Mouse (Mus musculus): ENCODE data around the gene Chrm3. TPM values are rescaled to one million over a fixed set of nuclear protein-coding genes. Genes with fewer than 3 reads are reported as not detected.
"Not testable (repeated sequence)": the region's sequence is repeated elsewhere in the genome, so short reads cannot be mapped to it uniquely, and the experiment has no call there.

Chrm3 gene
- polyA plus RNA-seq, 1 experiment from 2014 or later, result 1.2 TPM

DNA sequence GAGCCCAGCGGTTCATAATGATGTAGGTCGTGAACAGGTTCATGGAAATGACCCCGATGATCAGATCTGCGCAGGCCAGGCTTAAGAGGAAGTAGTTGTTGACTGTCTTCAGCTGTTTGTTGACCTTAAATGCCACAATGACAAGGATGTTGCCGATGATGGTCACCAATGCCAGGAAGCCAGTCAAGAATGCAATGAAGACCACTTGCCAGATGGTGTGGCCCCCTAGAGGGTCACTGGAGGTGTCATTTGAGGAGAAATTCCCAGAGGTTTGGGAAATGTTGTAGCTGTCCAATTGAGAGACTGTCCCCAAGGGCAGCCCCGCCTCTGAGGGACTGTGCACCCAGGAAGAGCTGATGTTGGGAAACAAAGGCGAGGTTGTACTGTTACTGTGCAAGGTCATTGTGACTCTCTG is 482.0 kb downstream of the Chrm3 start:
- no peak for ATAC-seq (ENCODE audit: insufficient number of reproducible peaks, insufficient read depth, low FRiP score, low read depth)
- peaks cover 2 to 6% of the 10 kb centered on the region in 2 experiments; a peak in 1 of 4 replicates for H3K4me1 ChIP-seq (ENCODE audit: control insufficient read depth in 2 of 2, insufficient read depth in 2 of 2, low read length in 2 of 2)
- H3K4me3 ChIP-seq (ENCODE audit: control insufficient read depth in 1 of 2, insufficient read depth in 1 of 2, low read depth in 1 of 2, low read length in 2 of 2), result no peak overlapping the region
- no peaks in the 10 kb centered on the region for H3K36me3 ChIP-seq (ENCODE audit: control insufficient read depth, insufficient read depth, low read length)
- H3K4me2 ChIP-seq (ENCODE audit: low read length), result no peak overlapping the region
- no peaks in the 10 kb centered on the region for H3K27me3 ChIP-seq (ENCODE audit: control insufficient read depth, insufficient read depth, low read length)
- H3K9me3 ChIP-seq (ENCODE audit: control insufficient read depth, low read length), result no peaks in the 10 kb centered on the region
- no peak overlapping the region for H3K27ac ChIP-seq (replicated peaks in 1 of 2; ENCODE audit: control insufficient read depth in 1 of 2, insufficient read depth in 1 of 2, low read depth in 2 of 2, low read length in 2 of 2)
- H3K9ac ChIP-seq (ENCODE audit: low read length), result no peak overlapping the region
- 87% methylated on average over 7 of the region's 7 CpGs for WGBS

- H3K27me3 ChIP-seq (ENCODE audit: control insufficient read depth, insufficient read depth, low read length), result no peaks in the 10 kb centered on the region
- H3K4me2 ChIP-seq (ENCODE audit: low read length), result no peak overlapping the region
- H3K36me3 ChIP-seq (ENCODE audit: control insufficient read depth, insufficient read depth, low read length), result no peaks in the 10 kb centered on the region
- H3K27ac ChIP-seq (replicated peaks in 1 of 2; ENCODE audit: control insufficient read depth in 1 of 2, insufficient read depth in 1 of 2, low read depth in 2 of 2, low read length in 2 of 2), result no peak overlapping the region
- H3K9ac ChIP-seq (ENCODE audit: low read length), result no peak overlapping the region
- 66% methylated on average over 3 of the region's 3 CpGs for WGBS
- no peak overlapping the region for H3K4me3 ChIP-seq (ENCODE audit: control insufficient read depth in 1 of 2, insufficient read depth in 1 of 2, low read depth in 1 of 2, low read length in 2 of 2)
- no peaks in the 10 kb centered on the region for H3K9me3 ChIP-seq (ENCODE audit: control insufficient read depth, low read length)
- no peak for ATAC-seq (ENCODE audit: insufficient number of reproducible peaks, insufficient read depth, low FRiP score, low read depth)
- no peaks in the 10 kb centered on the region for H3K4me1 ChIP-seq (ENCODE audit: control insufficient read depth in 2 of 2, insufficient read depth in 2 of 2, low read length in 2 of 2)
These were observed 487.3 kb downstream of the Chrm3 start for GRCm38 (mm10) chr13:9873377-9873776.

GRCm38 (mm10) chr13:9866161-9866560 is 494.5 kb downstream of the Chrm3 start:
- H3K9ac ChIP-seq (ENCODE audit: low read length), result no peak overlapping the region
- H3K4me2 ChIP-seq (ENCODE audit: low read length), result no peak overlapping the region
- H3K4me3 ChIP-seq (ENCODE audit: control insufficient read depth in 1 of 2, insufficient read depth in 1 of 2, low read depth in 1 of 2, low read length in 2 of 2), result no peak overlapping the region
- no peak; the same call in 1 of the 2 replicates for ATAC-seq (ENCODE audit: insufficient number of reproducible peaks, insufficient read depth, low FRiP score, low read depth)
- WGBS, result 86% methylated on average over 2 of the region's 2 CpGs
- no peaks in the 10 kb centered on the region for H3K27me3 ChIP-seq (ENCODE audit: control insufficient read depth, insufficient read depth, low read length)
- no peaks in the 10 kb centered on the region for H3K36me3 ChIP-seq (ENCODE audit: control insufficient read depth, insufficient read depth, low read length)
- H3K27ac ChIP-seq (replicated peaks in 1 of 2; ENCODE audit: control insufficient read depth in 1 of 2, insufficient read depth in 1 of 2, low read depth in 2 of 2, low read length in 2 of 2), result no peak overlapping the region
- H3K4me1 ChIP-seq (ENCODE audit: control insufficient read depth in 2 of 2, insufficient read depth in 2 of 2, low read length in 2 of 2), result no peaks in the 10 kb centered on the region
- 0 out of 2 replicates have a peak, but pooled peaks cover 4% of the 10 kb centered on the region for H3K9me3 ChIP-seq (ENCODE audit: control insufficient read depth, low read length)

DNA sequence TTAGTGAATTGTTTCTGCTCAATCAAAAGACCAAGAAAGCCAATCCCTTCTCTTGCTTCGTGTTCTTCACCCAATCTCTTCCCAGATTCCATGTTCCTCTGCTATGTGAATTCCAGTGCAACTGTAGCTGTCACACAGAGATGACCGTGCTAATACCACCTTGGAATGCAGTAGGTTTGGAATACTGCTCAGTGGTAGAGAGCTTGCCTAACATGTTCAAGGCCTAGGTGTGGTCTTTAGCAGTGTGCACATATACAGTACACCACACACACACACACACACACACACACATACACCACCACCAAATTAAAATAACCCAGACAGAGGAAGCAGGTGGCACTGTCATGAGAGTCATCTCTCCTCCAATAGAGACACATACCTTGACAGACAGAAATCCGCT is 513.1 kb downstream of the Chrm3 start:
- 71% methylated on average over 3 of the region's 3 CpGs for WGBS
- Histone ChIP-seq H3K4me3 (ENCODE audit: control insufficient read depth in 1 of 2, insufficient read depth in 1 of 2, low read depth in 1 of 2, low read length in 2 of 2) (no peak overlapping the region), H3K36me3 (ENCODE audit: control insufficient read depth, insufficient read depth, low read length) (no peaks in the 10 kb centered on the region), H3K27me3 (ENCODE audit: control insufficient read depth, insufficient read depth, low read length) (no peaks in the 10 kb centered on the region), H3K4me2 (ENCODE audit: low read length) (no peak overlapping the region), H3K4me1 (ENCODE audit: control insufficient read depth in 2 of 2, insufficient read depth in 2 of 2, low read length in 2 of 2) (no peaks in the 10 kb centered on the region), H3K9ac (ENCODE audit: low read length) (no peak overlapping the region), H3K9me3 (ENCODE audit: control insufficient read depth, low read length) (no peaks in the 10 kb centered on the region), H3K27ac (replicated peaks in 1 of 2; ENCODE audit: control insufficient read depth in 1 of 2, insufficient read depth in 1 of 2, low read depth in 2 of 2, low read length in 2 of 2) (no peak overlapping the region)
- no peak for ATAC-seq (ENCODE audit: insufficient number of reproducible peaks, insufficient read depth, low FRiP score, low read depth)

GRCm38 (mm10) chr13:9846543-9847434 is 513.9 kb downstream of the Chrm3 start:
- H3K9me3 ChIP-seq (ENCODE audit: control insufficient read depth, low read length), result no peaks in the 10 kb centered on the region
- no peak overlapping the region for H3K4me3 ChIP-seq (ENCODE audit: control insufficient read depth in 1 of 2, insufficient read depth in 1 of 2, low read depth in 1 of 2, low read length in 2 of 2)
- H3K4me2 ChIP-seq (ENCODE audit: low read length), result 0 out of 2 replicates have a peak overlapping the region, but pooled peaks have one; percentile 14
- no peak overlapping the region for H3K27ac ChIP-seq (replicated peaks in 1 of 2; ENCODE audit: control insufficient read depth in 1 of 2, insufficient read depth in 1 of 2, low read depth in 2 of 2, low read length in 2 of 2)
- no peak overlapping the region for H3K9ac ChIP-seq (ENCODE audit: low read length)
- H3K36me3 ChIP-seq (ENCODE audit: control insufficient read depth, insufficient read depth, low read length), result no peaks in the 10 kb centered on the region
- WGBS, result 33% methylated on average over 14 of the region's 14 CpGs
- H3K27me3 ChIP-seq (ENCODE audit: control insufficient read depth, insufficient read depth, low read length), result no peaks in the 10 kb centered on the region
- ATAC-seq (ENCODE audit: insufficient number of reproducible peaks, insufficient read depth, low FRiP score, low read depth), result no peak
- no peaks in the 10 kb centered on the region for H3K4me1 ChIP-seq (ENCODE audit: control insufficient read depth in 2 of 2, insufficient read depth in 2 of 2, low read length in 2 of 2)

DNA sequence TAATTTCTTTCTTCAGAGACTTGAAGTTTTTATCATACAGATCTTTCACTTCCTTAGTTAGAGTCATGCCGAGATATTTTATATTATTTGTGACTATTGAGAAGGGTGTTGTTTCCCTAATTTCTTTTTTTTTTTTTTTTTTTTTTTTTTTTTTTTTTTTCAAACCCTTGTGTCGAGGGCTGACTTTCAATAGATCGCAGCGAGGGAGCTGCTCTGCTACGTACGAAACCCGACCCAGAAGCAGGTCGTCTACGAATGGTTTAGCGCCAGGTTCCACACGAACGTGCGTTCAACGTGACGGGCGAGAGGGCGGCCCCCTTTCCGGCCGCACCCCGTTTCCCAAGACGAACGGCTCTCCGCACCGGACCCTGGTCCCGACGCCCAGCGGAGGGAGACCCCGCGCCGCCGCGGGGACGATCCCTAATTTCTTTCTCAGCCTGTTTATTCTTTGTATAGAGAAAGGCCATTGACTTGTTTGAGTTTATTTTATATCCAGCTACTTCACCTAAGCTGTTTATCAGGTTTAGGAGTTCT is 526.4 kb downstream of the Chrm3 start:
- H3K9ac ChIP-seq (ENCODE audit: low read length); H3K36me3 ChIP-seq (ENCODE audit: control insufficient read depth, insufficient read depth, low read length); H3K27ac ChIP-seq (replicated peaks in 1 of 2; ENCODE audit: control insufficient read depth in 1 of 2, insufficient read depth in 1 of 2, low read depth in 2 of 2, low read length in 2 of 2); H3K27me3 ChIP-seq (ENCODE audit: control insufficient read depth, insufficient read depth, low read length); H3K4me3 ChIP-seq (ENCODE audit: control insufficient read depth in 1 of 2, insufficient read depth in 1 of 2, low read depth in 1 of 2, low read length in 2 of 2); H3K4me1 ChIP-seq (ENCODE audit: control insufficient read depth in 2 of 2, insufficient read depth in 2 of 2, low read length in 2 of 2); H3K4me2 ChIP-seq (ENCODE audit: low read length); H3K9me3 ChIP-seq (ENCODE audit: control insufficient read depth, low read length): not testable (repeated sequence)
- ATAC-seq (ENCODE audit: insufficient number of reproducible peaks, insufficient read depth, low FRiP score, low read depth), result peak; percentile 91
- 73% methylated on average over 33 of the region's 33 CpGs for WGBS

- 0 out of 4 replicates have a peak, but pooled peaks cover 0 to 4% of the 10 kb centered on the region in 2 experiments for H3K4me1 ChIP-seq (ENCODE audit: control insufficient read depth in 2 of 2, insufficient read depth in 2 of 2, low read length in 2 of 2)
- H3K36me3 ChIP-seq (ENCODE audit: control insufficient read depth, insufficient read depth, low read length), result no peaks in the 10 kb centered on the region
- no peak overlapping the region for H3K9ac ChIP-seq (ENCODE audit: low read length)
- no peak overlapping the region for H3K4me3 ChIP-seq (ENCODE audit: control insufficient read depth in 1 of 2, insufficient read depth in 1 of 2, low read depth in 1 of 2, low read length in 2 of 2)
- H3K9me3 ChIP-seq (ENCODE audit: control insufficient read depth, low read length), result no peaks in the 10 kb centered on the region
- no peak for ATAC-seq (ENCODE audit: insufficient number of reproducible peaks, insufficient read depth, low FRiP score, low read depth)
- H3K27me3 ChIP-seq (ENCODE audit: control insufficient read depth, insufficient read depth, low read length), result no peaks in the 10 kb centered on the region
- H3K4me2 ChIP-seq (ENCODE audit: low read length), result no peak overlapping the region
- H3K27ac ChIP-seq (replicated peaks in 1 of 2; ENCODE audit: control insufficient read depth in 1 of 2, insufficient read depth in 1 of 2, low read depth in 2 of 2, low read length in 2 of 2), result no peak overlapping the region
- 65% methylated on average over 5 of the region's 5 CpGs for WGBS
These were observed 534.4 kb downstream of the Chrm3 start for GRCm38 (mm10) chr13:9826227-9826626.
